Mouse (Mus musculus) kidney, embryonic 15.5 days (tissue): ENCODE results near the gene Dnase1l2. TPM values are rescaled to one million over a fixed set of nuclear protein-coding genes. Genes with fewer than 3 reads are reported as not detected.
A peak's percentile ranks its signal among the peaks of the same experiment; 100 is the strongest.

ENCODE experiments used
- ATAC-seq: fragments of 200-750 bp; cut with Nextera tagmentation; replicated peaks from 2 replicates; pipeline ENCODE4 v1.8.0; 2017; ENCODE audit warnings: moderate TSS enrichment; ENCODE audit not compliant: low FRiP score
- H3K27ac ChIP-seq: fragments of 300-500 bp; sonication (generic); 2 replicates; pipeline ENCODE4 v1.5.1; 2015; ENCODE audit warnings: mild to moderate bottlenecking, inconsistent platforms
- H3K27me3 ChIP-seq: fragments of 300-500 bp; sonication (generic); 2 replicates; pipeline ENCODE4 v1.6.1; 2015; ENCODE audit warnings: inconsistent platforms
- H3K36me3 ChIP-seq: fragments of 300-500 bp; sonication (generic); 2 replicates; pipeline ENCODE4 v1.6.1; 2015; ENCODE audit warnings: inconsistent platforms
- H3K4me1 ChIP-seq: fragments of 300-500 bp; sonication (generic); 2 replicates; pipeline ENCODE4 v1.6.1; 2015; ENCODE audit warnings: inconsistent platforms
- H3K4me2 ChIP-seq: fragments of 300-500 bp; sonication (generic); 2 replicates; pipeline ENCODE4 v1.6.1; 2015; ENCODE audit warnings: moderate library complexity, mild to moderate bottlenecking, inconsistent platforms
- H3K4me3 ChIP-seq: fragments of 300-500 bp; sonication (generic); replicated peaks from 2 replicates; pipeline ENCODE4 v1.5.1; 2015; ENCODE audit warnings: mild to moderate bottlenecking, inconsistent platforms
- H3K9ac ChIP-seq: fragments of 300-500 bp; sonication (generic); 2 replicates; pipeline ENCODE4 v1.6.1; 2015; ENCODE audit warnings: mild to moderate bottlenecking, inconsistent platforms
- H3K9me3 ChIP-seq: fragments of 300-500 bp; sonication (generic); replicated peaks from 2 replicates; pipeline ENCODE4 v1.6.1; 2016; ENCODE audit warnings: inconsistent platforms
- WGBS: fragments of 180-500 bp; shearing (Covaris S2); methylation state at CpG from one replicate; pipeline ENCODE4 v1.1.7; 2015; ENCODE audit warnings: mixed read lengths; 5-methylcytosine and 5-hydroxymethylcytosine counted together
- polyA plus RNA-seq: library from polyadenylated mRNA; unstranded; fragments of >200 nt; fragmentation: Nextera tagmentation; extraction: Ambion mirVana; gene quantifications from 2 replicates; pipeline ENCODE4 v1.2.1, GENCODE M21; 2015

The Dnase1l2 gene
- polyA plus RNA-seq, 1 experiment from 2014 or later = 2.4 TPM

DNA sequence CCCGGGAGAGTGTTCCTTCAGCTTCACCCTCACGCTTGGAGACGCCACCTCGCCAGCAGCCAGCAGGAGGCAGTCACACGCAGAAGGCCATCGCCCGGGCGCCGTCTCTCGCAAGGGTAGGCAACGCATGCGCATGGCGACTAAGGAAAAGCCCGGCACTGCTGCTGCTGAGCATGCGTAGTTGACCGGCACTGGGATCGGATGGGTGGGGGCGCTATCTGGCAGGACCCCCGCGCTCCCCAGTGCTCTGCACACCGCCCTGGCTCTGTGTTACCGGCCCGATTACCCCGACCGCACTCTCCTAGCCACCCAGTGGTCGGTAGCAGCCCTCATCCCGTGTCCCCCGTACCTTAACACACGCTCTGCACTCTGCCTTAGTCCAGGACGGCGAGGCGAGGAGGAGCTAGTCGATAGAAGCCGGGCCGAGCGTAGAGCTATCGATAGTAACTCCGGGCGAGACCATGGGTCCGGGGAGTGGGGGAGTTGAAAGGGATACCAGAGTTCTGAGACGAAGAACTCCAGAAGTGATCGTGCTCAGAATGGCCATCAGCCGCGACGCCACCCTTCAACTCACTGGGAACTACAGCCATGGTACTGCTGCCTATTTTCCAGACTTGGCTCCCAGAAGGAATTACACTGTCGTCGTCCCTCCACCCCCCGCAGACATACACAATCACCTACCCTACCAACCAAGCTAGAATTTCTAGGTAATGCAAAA lies 35.9 kb upstream of the Dnase1l2 start, which contains the start of gene Mlst8:
Gene Mlst8 (minus strand): TSS at position 416 of the 718 bp plus-strand sequence.
- peak; percentile 95 for ATAC-seq
- no peaks in the 10 kb centered on the region for H3K9me3 ChIP-seq
- WGBS = under 1% methylated on average over 48 of the region's 48 CpGs

DNA sequence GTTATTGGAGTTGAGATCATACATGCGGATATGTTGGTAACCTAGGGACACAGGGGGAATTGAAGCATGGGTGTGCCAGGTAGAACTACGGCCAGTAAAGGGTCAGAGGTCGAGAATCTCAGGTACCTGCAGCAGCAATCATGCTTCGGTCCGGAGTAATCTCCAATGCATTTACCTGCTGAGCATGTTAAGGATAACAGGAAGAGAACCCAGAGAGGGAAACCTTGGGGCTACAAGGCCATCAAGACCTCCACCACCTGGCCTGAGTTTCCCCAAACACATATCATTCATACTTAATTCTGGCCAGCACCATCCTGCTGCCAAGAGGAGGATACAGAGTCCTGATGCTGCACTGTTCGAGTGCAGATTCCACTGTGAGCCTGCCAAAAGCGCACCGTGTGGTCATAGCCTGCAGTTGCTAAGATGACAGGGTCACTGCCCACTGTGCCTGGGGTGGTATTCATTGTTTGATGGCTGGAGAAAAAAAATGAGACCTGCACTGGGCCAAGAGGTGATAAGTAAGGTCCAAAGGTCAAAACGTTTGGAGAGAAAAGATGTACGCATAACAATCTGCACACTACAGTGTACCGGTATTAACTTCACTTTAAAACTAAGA lies 35.2 kb upstream of the Dnase1l2 start:
- peaks cover 42% of the 10 kb centered on the region for H3K4me1 ChIP-seq
- H3K9me3 ChIP-seq = no peaks in the 10 kb centered on the region
- peak overlapping the region; percentile 77 for H3K9ac ChIP-seq
- H3K27me3 ChIP-seq = no peaks in the 10 kb centered on the region
- WGBS = 51% methylated on average over 11 of the region's 11 CpGs
- peaks cover 48% of the 10 kb centered on the region for H3K36me3 ChIP-seq
- no peak overlapping the region; the same call in 1 of the 2 replicates for H3K27ac ChIP-seq
- ATAC-seq = peak; percentile 4; the same call in 1 of the 2 replicates
- peak overlapping the region; percentile 67 for H3K4me2 ChIP-seq
- H3K4me3 ChIP-seq = peak overlapping the region; percentile 74

More for the DNA sequence above, 35.9 kb upstream of the Dnase1l2 start, which contains the start of gene Mlst8:
- H3K9ac ChIP-seq = peak within 1 kb of the TSS; percentile 77
- peak within 1 kb of the TSS; percentile 67 for H3K4me2 ChIP-seq
- H3K27ac ChIP-seq = peak within 1 kb of the TSS; percentile 97
- H3K4me1 ChIP-seq = peaks cover 35% of the 10 kb centered on the region
- peak within 1 kb of the TSS; percentile 74 for H3K4me3 ChIP-seq
- H3K36me3 ChIP-seq = peaks cover 41% of the 10 kb centered on the region
- H3K27me3 ChIP-seq = no peaks in the 10 kb centered on the region

DNA sequence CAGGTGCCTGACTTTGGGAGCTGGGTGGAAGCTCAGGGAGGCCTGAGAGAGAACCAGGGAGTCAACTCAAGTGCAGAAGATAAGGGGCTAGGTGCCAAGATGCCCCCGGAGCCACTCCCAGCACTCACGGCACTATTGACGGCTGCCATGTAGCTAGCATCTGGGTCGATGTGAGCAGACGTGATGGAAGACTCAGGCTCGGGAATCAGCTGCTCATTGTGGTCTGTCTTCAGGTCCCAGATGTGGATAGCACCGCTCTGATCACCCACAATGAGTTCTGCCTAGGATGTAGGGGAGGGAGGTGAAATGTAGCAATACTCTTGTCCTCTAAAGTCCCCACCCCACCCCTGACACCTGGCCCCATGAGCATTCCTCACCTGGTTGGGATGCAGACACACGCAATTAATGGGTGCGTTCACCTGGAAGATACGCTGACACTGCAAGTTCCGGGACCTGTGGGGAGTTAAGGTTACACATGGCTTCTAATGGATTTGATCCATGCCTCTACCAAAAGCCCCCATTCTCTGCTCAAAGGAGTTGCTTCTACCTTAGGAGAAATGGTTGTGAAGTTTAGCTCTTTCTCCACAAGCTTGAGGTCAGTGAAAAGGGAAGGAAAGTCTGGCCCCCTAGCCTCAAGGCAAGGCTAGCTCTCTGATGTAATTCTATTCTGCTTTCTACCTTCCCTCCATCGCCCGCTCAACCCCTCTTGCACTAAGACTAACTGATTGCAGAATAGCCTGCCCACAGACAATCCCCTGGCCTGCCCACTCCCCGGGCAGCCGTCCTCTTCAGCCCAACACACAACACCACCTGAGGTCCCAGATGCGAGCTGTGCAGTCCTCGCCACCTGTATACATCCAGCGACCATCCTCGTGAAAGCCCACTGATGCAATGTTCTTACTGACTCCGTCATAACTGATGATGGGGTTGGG lies 34.4 kb upstream of the Dnase1l2 start:
- WGBS = 90% methylated on average over 20 of the region's 20 CpGs
- Histone ChIP-seq H3K4me2 (peak overlapping the region; percentile 67), H3K4me1 (peaks cover 50% of the 10 kb centered on the region), H3K9ac (0 out of 2 replicates have a peak overlapping the region, but pooled peaks have one; percentile 7), H3K27ac (no peak overlapping the region), H3K4me3 (peak overlapping the region; percentile 74), H3K36me3 (peaks cover 51% of the 10 kb centered on the region), H3K27me3 (no peaks in the 10 kb centered on the region), H3K9me3 (no peaks in the 10 kb centered on the region)
- no peak for ATAC-seq

DNA sequence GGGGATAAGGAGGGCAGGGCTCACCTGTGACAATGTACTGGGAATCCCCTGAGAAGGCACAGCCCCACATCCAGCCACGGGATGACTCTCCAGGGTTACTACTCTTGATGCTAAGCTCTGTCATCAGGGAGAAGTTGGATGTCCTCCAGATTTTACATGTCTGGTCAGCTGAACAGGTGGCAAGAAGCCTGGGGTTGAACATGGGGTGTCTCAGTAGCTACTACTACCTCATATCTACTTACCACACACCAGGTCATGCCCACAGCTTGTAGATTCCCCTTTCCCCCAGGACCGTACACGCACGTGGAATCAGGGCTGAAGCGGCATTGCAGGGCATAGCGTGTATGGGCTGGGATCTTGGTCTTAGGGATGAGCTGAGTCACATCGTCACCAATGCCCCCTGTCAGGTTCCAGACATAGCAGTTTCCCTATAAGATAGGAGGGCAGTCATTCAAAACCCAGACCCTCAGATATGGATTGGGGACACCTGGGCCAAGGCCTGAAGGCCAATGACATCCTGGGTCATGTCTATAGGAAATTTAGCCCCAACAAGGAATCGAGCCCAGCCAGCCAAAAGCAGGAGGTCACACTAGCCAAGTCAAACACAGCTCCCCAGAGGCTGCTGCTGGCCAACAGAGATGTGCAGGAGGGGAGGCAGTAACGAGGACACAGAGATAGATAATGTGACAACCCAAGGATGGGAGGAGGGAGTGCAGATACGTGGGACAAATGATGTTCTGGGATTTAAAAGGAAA lies 33.3 kb upstream of the Dnase1l2 start:
- ATAC-seq = no peak
- WGBS = 90% methylated on average over 10 of the region's 10 CpGs
- H3K4me1 ChIP-seq = peaks cover 61% of the 10 kb centered on the region

DNA sequence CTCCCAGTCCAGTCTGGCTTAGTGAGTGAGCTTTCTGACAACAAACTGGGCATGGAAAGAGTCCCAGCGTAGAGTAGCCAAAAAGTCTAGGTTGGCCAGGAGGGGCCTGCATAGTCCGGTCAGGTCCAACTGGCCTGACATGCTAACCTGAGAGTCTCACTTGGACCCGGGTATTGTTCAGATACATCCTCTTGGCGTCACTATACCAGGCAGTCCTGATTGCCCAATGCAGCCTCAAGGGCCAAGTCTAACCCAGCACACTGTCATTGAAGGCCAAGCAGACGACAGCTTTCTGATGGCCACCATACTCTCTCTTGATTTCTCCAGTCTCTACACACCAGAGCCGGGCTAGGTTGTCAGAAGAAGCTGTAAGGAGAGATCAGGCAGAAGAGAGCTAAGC lies 32.7 kb upstream of the Dnase1l2 start:
- Histone ChIP-seq H3K4me2 (no peak overlapping the region), H3K4me3 (no peak overlapping the region), H3K27me3 (no peaks in the 10 kb centered on the region), H3K27ac (no peak overlapping the region), H3K9ac (no peak overlapping the region), H3K9me3 (no peaks in the 10 kb centered on the region), H3K36me3 (peaks cover 51% of the 10 kb centered on the region), H3K4me1 (peaks cover 67% of the 10 kb centered on the region)
- ATAC-seq = no peak
- 91% methylated on average over 6 of the region's 6 CpGs for WGBS

More for the DNA sequence above, 33.3 kb upstream of the Dnase1l2 start:
- Histone ChIP-seq H3K4me2 (no peak overlapping the region), H3K9me3 (no peaks in the 10 kb centered on the region), H3K27me3 (no peaks in the 10 kb centered on the region), H3K9ac (no peak overlapping the region), H3K36me3 (peaks cover 51% of the 10 kb centered on the region), H3K27ac (no peak overlapping the region), H3K4me3 (no peak overlapping the region)

DNA sequence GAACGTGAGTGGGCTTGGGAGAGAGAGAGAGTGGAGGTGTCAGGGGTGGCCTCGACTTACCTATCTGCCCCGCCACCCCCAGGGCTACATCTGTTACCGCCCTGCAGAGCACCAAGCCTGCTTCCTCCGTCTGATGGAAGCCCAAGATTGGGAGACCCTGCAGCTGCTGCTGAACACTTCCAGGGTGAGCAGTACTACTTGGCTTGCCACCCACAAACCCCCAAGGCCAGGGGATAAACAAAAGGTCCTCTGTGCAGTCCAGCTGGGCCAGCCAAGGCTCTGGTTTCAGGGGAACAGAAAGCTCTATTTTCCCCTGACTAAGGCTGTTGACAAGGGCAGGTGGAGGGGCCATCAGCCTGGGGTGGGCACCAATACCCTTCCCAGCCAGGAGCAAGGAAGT lies 31.7 kb upstream of the Dnase1l2 start:
- Histone ChIP-seq H3K36me3 (peaks cover 51% of the 10 kb centered on the region), H3K27ac (no peak overlapping the region), H3K27me3 (no peaks in the 10 kb centered on the region), H3K4me3 (no peak overlapping the region), H3K4me1 (peaks cover 61% of the 10 kb centered on the region), H3K4me2 (no peak overlapping the region), H3K9ac (no peak overlapping the region; the same call in 1 of the 2 replicates), H3K9me3 (no peaks in the 10 kb centered on the region)
- WGBS = 78% methylated on average over 5 of the region's 5 CpGs
- no peak for ATAC-seq

DNA sequence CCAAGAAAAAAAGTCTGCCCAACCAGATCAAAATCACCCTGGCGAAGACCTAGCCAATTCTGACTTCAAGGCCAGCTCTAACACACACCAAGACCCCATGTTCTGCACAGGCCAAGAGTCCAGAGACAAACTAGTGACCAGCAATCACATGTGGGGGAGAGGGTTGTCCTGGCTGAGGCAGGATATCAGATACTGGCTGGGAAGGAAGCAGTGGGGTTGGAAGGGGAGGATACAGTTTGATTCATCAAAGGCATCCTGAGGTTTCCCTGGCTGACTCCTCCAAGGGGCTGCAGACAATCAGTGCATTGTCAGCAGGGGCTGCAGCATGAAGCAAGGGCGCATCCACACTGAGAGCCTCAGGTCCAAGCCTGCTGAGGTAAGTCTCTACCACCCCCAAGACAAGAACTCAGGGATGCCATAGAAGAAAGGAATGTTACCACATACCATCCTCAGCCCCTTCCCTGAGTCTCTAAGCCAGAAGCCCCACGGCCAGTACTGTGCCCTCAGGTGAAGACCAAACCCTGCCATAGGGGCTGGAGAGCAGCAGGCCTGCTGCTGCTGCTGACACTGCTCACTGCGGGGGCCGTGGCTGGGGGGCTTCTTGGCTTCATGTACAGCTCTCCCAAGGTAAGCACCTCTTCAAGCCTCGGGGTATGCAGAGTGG lies 30.8 kb upstream of the Dnase1l2 start, which contains the start of gene Bricd5:
Gene Bricd5 (plus strand): TSS at position 273 of the 664 bp plus-strand sequence.
- no peak within 1 kb of the TSS; the same call in 1 of the 2 replicates for H3K9ac ChIP-seq
- H3K4me1 ChIP-seq = peaks cover 63% of the 10 kb centered on the region
- H3K4me2 ChIP-seq = peak within 1 kb of the TSS; percentile 96
- no peaks in the 10 kb centered on the region for H3K9me3 ChIP-seq
- no peak for ATAC-seq
- H3K27ac ChIP-seq = peak within 1 kb of the TSS; percentile 83
- peaks cover 51% of the 10 kb centered on the region for H3K36me3 ChIP-seq
- H3K27me3 ChIP-seq = no peaks in the 10 kb centered on the region
- H3K4me3 ChIP-seq = peak within 1 kb of the TSS; percentile 82
- WGBS = 68% methylated on average over 6 of the region's 6 CpGs

DNA sequence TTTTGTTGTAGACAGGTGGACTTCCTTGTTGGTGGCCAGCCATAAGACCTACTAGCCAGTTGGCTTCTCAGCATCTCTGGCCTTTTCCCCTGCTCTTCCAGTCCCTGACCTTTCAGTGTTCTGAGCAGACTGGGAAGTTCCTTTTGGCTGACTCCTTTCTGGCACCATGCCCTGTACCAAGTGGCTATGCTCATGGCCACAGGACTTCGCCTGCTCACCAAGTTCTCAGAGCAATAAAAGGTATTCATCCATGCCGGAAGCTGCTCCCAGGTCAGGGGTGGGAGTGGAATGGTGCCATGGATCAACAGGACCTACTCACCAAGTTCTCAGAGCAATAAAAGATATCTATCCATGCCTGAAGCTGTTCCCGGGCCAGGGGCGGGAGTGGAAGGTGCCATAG lies 29.6 kb upstream of the Dnase1l2 start:
- Histone ChIP-seq H3K9me3 (no peaks in the 10 kb centered on the region), H3K9ac (no peak overlapping the region), H3K4me2 (peak overlapping the region; percentile 96), H3K36me3 (peaks cover 47% of the 10 kb centered on the region), H3K27ac (peak overlapping the region; percentile 83), H3K4me3 (peak overlapping the region; percentile 82), H3K4me1 (peaks cover 54% of the 10 kb centered on the region), H3K27me3 (no peaks in the 10 kb centered on the region)
- ATAC-seq = peak; percentile 33
- WGBS = 25% methylated on average over 4 of the region's 4 CpGs

DNA sequence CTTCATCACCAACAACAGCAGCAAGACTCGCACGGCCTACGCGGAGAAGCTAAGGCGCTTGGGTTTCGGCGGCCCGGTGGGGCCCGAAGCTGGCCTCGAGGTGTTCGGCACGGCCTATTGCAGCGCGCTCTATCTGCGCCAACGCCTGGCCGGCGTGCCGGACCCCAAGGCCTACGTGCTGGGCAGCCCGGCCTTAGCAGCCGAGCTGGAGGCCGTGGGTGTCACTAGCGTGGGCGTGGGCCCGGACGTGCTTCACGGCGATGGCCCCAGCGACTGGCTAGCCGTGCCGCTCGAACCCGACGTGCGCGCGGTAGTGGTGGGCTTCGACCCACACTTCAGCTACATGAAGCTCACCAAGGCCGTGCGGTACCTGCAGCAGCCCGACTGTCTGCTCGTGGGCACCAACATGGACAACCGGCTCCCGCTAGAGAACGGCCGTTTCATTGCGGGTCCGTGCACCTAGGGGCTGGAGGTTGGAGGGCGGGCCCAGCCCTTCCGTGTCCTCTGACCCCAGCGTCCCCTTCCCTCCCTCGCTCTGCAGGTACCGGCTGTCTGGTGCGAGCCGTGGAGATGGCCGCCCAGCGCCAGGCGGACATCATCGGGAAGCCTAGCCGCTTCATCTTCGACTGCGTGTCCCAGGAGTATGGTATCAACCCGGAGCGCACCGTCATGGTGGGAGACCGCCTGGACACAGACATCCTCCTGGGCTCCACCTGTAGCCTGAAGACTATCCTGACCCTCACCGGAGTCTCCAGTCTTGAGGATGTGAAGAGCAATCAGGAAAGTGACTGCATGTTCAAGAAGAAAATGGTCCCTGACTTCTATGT lies 28.0 kb upstream of the Dnase1l2 start:
- Histone ChIP-seq H3K27ac (peak overlapping the region; percentile 92), H3K36me3 (peaks cover 31% of the 10 kb centered on the region), H3K4me1 (peaks cover 48% of the 10 kb centered on the region), H3K9ac (peak overlapping the region; percentile 83), H3K4me3 (peak overlapping the region; percentile 82), H3K27me3 (no peaks in the 10 kb centered on the region), H3K9me3 (no peaks in the 10 kb centered on the region), H3K4me2 (peak overlapping the region; percentile 96)
- under 1% methylated on average over 68 of the region's 68 CpGs for WGBS
- ATAC-seq = peak; percentile 38
